Mouse (Mus musculus): ENCODE measurements around the gene Aftph.
"Not testable (repeated sequence)": the region's sequence is repeated elsewhere in the genome, so short reads cannot be mapped to it uniquely, and the experiment has no call there.

The Aftph gene

DNA sequence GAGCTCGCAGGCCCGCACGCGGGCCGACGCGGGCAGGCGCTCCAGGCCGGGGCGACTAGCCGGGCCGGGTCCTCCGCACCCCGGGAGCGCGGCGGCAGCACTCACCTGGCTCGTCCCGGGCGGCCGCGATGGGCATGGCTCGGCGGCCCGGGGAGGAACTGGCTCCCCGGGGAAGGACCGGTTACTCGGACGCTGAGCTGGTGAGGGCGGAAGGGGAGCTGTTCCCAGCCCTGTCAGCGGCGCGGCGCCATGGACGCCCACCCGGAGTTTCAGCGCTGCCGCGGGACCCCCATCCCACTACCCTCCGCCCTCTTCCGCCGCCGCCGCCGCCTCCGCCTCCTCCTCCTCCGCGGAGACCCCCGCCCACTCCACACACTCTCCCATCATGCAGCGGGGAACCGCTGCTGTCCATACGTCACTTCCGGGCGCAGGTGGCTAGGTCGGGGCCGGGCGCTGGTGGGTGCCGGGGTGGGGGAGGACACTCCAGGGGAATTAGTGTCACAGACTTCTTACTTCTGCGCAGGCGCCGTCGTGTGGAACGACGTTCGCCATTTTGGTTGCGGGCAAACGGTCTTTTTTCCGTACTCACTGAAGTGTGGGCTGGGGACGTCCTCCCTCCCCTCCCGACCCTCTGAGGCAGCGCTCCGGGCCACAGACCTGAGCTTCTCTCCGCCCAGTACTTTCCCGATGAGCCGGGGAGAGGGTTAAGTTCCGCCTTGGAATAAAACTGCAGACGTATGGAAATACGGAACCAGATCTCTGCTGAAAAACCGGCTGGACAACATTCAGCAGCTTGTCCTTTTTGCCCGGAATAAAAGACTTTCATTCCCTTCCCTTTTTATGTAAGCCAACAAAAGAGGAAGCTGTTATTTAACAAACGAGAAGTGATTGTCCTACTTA is at the start of gene Aftph:
Aftph (minus strand) TSS at position 389 of the 900 bp plus-strand sequence.
- in situ Hi-C loops (cut with MboI; ENCODE audit: low sequenced_read_pairs), result no loop called here

DNA sequence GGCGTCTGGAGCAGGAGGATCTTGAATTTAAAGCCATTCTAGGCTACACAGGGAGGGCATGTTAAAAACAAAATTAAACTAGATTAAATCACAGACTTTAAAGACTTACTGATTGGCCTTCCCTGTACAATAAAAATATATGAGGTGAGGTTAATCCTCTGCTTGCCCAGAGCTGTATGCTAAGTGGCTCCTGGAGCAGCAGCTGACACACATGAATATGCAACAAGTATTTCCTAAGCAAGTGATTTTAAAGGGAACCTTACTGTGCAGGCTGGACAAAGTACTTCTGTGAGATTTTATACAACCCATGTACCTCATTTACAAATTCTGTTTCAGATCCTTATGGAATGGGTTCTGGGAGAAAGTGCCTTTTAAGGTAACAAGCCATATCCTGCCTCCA is 47.6 kb upstream of the Aftph start:
- in situ Hi-C loops (cut with MboI; ENCODE audit: low sequenced_read_pairs), result loop anchor here (25.0 kb wide), 1 partner anchor 673 kb away; no protein-coding TSS in a partner anchor

DNA sequence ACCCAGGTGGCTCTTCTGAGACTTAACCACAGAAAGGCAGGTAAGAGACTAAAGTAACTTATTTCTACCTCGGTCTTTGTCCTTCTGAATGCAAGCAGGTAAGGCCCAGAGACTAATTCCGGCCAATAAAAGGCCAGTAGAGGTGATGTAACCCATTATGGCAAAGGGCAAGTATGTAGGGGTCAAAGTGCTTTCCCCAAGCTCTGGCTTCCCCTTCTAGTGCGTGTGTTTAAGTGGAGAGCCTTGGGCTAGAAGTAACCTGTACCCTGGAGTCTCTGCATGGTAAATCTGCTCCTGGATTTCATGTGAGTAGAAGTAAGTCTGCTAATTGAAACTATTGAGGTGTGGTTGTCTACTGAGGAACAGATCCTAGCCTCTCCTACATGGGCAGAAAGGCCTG is 46.7 kb upstream of the Aftph start:
- in situ Hi-C loops (cut with MboI; ENCODE audit: low sequenced_read_pairs), result loop anchor here (25.0 kb wide), 1 partner anchor 674 kb away; no protein-coding TSS in a partner anchor

DNA sequence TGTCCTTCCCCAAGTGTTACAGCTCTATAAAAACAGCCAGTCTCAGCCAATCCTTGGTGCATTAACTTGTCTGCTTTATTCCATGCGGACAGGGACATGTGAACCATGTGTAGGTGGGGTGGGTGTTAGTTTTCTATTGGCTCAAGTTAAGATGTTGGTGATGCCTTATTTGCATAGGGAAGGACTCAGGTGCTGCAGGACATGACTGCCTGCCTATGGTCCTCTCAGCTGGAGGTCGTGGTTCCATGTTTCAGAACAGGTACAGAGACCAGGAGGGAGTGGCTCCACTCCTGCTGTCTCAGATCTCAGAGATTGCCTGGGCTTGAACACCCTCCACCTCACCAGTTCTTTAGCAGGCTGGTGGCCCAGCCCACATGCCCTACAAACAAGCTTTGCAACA is 44.8 kb upstream of the Aftph start:
- in situ Hi-C loops (cut with MboI; ENCODE audit: low sequenced_read_pairs), result loop anchor here (25.0 kb wide), 1 partner anchor 676 kb away; no protein-coding TSS in a partner anchor

DNA sequence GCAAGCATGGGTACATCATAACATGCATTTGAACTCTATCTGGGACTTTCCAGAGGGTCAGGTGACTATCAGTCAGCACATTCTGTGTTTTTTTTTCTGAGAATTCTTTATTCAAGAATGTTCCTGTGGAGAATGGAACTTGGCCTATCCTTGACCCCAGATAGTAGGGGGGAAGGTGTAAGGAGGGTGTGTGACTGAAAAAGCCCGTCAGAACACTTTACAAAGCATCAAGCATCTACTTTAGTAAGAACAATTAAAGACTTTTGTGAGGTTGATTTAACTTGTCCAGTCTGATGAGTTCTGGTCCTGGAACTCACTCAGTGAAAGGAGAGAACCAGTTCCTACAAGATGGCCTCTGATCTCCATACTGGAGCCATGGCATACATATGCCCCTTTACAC is 43.8 kb upstream of the Aftph start:
- in situ Hi-C loops (cut with MboI; ENCODE audit: low sequenced_read_pairs), result loop anchor here (25.0 kb wide), 1 partner anchor 677 kb away; no protein-coding TSS in a partner anchor

DNA sequence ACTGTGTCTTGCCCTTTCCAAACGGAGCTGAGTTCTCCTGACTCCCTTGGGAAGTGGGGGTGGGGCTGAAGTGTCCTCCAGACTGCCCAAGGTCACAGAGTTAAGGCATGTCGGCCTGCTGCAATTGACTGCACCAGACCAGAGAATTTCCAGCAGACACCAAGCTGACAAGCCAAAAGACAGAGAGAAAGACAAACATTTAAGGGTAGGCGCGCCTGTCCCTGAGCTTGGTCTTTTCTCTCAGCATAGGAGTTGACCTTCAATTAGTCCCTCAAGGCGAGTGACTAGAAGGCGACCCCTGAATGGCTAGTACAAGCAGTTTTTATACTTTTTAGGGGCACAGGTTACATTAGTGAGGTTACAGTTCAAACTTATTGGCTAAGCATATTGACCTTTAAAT is 43.4 kb upstream of the Aftph start:
- in situ Hi-C loops (cut with MboI; ENCODE audit: low sequenced_read_pairs), result loop anchor here (25.0 kb wide), 1 partner anchor 678 kb away; no protein-coding TSS in a partner anchor

DNA sequence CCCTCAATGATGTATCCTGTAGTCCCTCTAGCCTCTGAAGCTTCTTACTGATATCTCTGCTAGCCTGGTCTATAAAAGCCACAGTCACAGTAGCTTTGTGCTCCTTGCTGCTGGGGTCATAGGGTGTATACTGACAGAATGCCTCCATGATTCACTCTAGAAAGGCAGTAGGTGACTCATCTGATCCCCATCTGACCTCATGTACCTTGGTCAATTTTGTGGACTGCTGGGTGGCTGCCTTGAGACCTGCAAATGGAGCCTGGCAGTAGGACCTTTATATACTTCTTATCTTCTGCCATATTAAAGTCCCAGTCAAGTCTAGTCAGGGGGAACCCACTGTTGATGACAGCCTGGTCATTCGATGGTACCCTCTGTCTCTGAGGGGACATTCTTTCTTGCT is 42.1 kb upstream of the Aftph start:
- in situ Hi-C loops (cut with MboI; ENCODE audit: low sequenced_read_pairs), result loop anchor here (25.0 kb wide), 1 partner anchor 679 kb away; no protein-coding TSS in a partner anchor

DNA sequence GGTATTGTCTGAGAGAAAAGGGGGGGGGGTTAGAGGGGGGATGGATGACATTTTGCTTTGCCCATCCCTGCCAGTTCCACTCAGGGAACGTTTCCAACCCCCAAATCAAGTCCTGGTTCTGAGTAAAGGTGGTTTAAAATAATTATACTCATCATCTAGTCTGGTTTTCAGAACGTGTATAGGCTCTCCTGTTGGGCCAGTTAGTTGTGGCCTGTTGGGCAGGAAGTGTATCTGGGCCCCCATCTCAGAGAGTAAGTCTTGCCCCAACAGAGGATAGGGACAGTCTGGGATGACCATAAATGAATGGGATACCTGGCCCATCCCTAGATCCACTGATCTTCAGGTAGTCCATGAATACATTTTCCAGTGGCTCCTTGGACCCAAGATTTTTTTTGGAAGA is 41.2 kb upstream of the Aftph start:
- in situ Hi-C loops (cut with MboI; ENCODE audit: low sequenced_read_pairs), result loop anchor here (25.0 kb wide), 1 partner anchor 680 kb away; no protein-coding TSS in a partner anchor

DNA sequence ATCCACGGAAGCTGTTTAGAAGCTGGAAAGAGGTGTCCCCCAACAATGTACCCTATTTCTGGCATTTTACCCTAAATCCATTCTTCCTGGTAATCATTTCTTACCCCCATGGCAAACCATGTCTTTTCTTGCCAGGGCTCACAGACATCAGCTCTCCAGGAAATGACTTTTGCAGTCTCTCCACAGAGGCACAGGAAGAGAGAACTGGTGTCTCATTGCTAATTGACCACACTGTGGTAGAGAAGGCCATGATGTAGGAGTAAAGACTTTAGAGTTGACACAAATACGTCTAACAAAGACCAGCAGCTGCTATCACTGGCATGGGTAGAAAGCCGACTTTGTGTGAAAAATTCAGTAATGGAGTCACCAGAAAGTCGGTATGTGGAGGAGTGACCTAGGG is 38.9 kb upstream of the Aftph start:
- in situ Hi-C loops (cut with MboI; ENCODE audit: low sequenced_read_pairs), result loop anchor here (25.0 kb wide), 1 partner anchor 682 kb away; no protein-coding TSS in a partner anchor

DNA sequence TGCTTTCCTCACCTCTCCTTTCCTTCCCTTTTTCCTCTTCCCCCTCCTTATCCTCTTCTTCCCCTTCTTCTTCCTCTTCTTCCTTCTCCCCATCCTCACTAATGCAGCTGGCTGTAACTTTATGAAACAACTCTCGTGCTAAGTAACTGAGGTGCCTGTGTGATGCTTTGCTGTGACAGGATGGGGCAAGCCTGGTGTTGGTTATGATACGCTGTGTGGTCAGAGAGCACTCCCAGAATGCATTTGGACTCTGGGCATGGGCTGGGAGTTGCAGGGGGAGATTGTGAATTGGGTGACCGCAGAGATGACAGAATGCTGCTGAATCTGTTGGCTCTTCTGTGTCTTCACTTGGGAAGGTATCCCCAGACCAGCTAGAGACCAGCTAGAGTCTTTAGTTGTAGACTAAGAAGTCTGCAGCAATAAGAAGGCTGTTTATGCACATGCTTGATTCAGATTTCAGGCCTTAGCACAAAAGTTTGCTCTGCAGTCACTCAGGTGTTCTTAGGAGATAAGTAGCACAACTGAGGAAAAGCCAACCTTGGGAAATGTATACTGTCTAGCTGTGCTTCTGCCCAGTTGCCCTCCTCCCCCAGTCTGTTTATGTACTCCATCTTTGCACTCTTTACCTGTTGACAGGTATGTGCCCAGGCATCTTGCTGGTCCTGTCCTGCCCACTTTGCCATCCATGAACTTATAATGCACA is 37.6 kb upstream of the Aftph start:
- in situ Hi-C loops (cut with MboI; ENCODE audit: low sequenced_read_pairs), result loop anchor here (25.0 kb wide), 1 partner anchor 683 kb away; no protein-coding TSS in a partner anchor

DNA sequence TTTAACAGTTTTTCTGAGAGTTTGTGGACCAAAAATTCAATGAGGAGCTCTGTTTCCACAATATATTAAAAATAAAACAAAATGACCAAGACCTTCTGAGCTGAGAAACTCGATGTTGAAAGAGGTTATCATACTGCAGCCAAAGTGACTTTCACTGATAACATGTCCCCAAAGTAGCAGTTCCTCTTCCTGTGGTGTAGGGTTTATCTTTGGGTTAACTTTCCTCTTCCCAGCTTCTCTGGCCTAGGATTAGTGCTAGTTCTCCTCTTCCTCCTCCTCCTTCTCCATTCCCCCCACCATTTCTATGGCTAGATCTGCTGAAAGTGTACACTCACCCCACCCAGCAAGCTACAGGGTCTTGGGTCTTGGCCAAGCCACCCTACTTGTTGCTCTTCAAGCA is 36.9 kb upstream of the Aftph start:
- in situ Hi-C loops (cut with MboI; ENCODE audit: low sequenced_read_pairs), result loop anchor here (25.0 kb wide), 1 partner anchor 684 kb away; no protein-coding TSS in a partner anchor

DNA sequence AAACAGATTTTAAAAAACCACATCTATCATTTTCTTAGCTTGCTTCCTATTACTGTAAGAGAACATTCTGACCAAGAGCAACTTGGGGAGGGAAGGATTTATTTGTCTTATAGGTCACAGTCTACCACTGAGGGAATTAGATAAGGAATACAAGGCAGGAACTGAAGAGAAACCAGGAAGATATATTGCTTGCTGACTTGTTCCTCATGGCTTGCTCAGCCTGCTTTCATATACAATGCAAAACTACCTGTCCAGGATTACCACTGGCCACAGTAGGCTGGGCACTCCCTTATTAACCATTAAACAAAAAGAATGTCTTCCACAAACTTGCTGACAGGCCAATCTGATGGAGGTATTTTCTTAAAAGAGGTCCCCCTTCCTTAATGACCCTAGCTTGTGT is 35.3 kb upstream of the Aftph start:
- in situ Hi-C loops (cut with MboI; ENCODE audit: low sequenced_read_pairs), result loop anchor here (25.0 kb wide), 1 partner anchor 686 kb away; no protein-coding TSS in a partner anchor

DNA sequence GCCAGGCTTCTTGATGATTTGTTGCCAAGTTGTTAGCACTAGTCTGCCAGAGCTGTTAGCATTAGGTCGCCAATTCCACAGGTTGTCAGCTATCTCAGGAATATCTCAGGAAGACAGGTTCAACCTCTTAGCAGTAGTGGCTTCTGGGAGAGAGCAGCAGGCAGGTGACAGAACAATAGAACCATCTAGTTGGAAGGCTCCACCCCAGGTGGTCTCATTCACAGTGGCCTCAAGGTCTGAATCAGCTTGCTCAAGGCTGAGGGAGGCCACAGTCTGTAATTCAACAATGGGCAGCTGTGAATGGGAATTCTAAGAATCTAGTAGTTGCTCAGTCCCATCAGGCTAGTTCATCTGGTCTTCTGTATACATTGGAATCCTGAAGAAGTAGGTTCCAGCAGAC is 31.3 kb upstream of the Aftph start:
- in situ Hi-C loops (cut with MboI; ENCODE audit: low sequenced_read_pairs), result no loop called here

DNA sequence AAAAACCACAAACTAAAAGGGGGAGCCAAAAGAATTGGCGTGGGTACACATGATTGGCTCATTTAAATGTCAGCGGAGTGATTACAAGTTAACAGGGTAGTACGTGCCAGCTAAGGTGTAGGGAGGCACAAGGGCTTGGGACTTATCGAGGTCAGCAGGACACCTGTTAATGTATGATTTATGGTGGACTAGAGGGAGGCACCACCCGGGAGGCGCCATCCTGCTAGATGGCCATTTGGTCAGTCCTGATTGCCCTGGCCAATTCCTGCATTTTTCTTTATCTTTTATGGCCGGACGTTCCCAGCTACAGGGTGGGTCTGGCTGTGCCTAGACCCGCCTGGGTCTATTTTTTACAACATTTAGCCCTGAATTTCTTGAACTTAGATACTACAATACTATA is 30.4 kb upstream of the Aftph start:
- in situ Hi-C loops (cut with MboI; ENCODE audit: low sequenced_read_pairs), result not testable (repeated sequence)

DNA sequence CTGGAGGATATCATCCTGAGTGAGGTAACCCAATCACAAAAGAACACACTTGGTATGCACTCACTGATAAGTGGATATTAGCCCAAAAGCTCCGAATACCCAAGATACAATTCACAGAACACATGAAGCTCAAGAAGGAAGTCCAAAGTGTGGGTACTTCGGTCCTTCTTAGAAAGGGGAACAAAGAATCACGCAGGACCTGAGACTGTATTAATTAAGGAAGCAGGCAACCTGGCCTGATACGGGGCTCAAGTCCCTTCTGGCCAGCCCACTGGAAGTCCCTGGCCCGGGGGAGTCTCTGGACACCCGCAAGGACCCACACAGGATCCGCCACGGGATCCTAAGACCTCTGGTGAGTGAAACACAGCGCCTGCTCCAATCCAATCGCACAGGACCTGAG is 20.6 kb upstream of the Aftph start:
- in situ Hi-C loops (cut with MboI; ENCODE audit: low sequenced_read_pairs), result not testable (repeated sequence)

DNA sequence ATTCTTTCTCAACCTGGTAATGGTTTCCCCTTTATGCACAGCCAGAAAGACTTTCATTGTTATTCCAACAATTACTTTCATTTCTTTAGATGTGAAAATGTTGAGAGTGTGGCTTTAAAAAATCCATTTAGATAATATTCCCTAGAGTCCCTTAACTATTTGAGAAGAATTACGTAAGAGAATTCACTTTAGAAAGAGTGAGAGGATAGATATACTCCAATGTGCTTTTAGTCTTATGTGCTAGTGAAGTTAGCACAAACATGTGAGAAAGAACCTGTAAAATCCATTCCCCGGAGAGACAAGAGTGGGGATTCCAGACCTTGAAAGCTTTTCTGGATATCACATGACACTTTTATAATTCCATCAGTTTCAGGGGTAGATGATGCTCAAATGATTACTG is 9.2 kb upstream of the Aftph start:
- in situ Hi-C loops (cut with MboI; ENCODE audit: low sequenced_read_pairs), result no loop called here

DNA sequence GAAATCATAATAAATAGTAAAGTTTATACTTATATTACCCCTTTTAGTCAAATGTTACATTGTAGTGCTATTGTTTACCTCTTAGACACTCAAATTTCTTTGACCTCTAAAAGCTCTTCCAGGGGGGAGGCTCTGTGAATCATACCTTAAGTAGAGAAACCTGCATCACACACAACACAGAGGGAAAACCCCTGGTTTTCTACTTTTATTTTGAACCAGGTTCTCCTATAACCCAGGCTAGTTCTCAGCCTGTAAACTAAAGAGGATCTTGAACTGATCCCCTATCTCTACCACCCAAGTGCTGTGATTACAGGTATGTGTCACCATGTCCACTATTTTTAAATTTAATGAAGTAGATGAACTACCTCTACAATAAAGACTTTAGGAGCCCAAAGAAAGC is 2.0 kb upstream of the Aftph start:
- in situ Hi-C loops (cut with MboI; ENCODE audit: low sequenced_read_pairs), result no loop called here

DNA sequence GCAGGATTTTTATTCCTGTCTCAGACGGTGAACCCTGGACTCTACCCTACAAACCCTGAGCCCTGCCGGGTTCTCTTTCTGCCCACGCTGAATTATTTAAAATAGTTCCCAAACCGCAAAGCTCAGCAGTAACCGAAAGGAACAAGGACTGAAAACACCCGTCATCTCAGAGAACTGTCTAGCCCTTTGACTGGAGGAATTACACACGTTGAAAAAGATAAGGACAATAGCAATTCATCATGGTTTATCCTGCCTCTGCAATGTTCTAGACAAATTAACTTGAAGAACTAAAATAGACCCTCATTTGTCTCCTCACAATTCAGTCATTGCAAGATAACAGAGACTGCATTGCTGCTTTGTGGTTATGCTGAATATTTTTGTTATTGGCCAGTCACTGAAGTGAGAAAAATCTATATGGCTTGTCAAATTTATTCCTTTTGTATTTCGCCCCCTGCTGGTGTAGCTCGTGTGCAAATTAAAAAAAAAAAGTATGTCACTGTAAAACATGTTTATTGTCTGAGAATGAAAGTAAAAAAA is 1.0 kb upstream of the Aftph start:
- in situ Hi-C loops (cut with MboI; ENCODE audit: low sequenced_read_pairs), result no loop called here

DNA sequence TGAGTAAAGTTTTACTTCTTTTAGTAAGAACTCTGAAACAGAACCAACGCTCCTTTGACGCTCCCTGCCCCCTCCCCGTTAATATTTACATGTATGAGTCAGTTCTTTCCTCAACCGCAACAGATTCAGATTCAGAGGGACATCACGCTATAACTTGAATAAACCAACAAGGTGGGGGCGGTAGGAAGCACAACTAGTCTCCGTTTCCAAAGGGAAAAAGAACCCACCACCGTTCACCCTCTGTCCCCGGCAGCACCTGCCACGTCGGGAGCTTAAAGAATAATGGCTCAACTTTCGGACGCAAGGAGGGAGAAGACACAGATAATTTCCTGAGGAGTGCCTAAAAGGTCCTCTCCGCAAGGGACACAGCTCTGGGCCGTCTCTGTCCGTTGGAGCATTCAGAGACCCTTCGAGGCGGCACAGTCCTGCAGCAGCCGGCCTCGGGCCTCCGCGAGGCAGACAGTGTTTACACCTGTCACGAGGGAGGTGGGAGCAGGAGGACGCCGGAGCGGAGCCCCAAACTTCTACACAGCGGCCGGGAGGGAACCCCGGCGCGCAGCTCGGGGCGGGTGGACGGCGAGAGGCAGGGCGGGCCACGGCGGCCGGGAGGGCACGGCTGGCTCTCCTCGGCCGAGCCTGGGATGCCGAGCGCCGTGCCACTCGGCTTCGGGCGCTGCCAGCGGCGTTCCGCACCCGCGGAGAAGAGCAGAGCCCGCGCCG is 748 bp downstream of the Aftph start:
- in situ Hi-C loops (cut with MboI; ENCODE audit: low sequenced_read_pairs), result no loop called here

DNA sequence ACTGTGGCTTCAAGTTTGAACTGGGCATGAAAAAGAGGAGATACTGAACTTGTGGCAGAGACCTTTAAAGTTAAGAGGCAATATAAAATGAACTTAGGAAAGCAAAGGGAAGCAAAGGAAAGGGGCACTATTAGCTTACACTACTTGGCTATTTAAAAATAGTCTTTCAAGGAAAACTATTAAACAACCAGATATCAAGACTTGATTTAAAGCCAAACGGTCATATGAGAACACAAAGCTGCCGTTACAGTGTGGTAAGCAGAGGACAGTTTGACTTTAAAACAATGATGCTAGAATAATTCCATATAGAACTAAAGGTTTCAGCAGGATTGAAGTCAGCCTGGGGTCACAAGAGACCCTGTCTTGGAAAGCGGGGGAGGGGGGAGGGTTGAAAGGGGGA is 7.3 kb downstream of the Aftph start:
- in situ Hi-C loops (cut with MboI; ENCODE audit: low sequenced_read_pairs), result no loop called here
